Mouse (Mus musculus) embryonic facial prominence, embryonic 12.5 days (tissue): Measurements from ENCODE around the gene Atp5d. TPM values are rescaled to one million over a fixed set of nuclear protein-coding genes. Genes with fewer than 3 reads are reported as not detected.

Source experiments
- ATAC-seq: fragments of 200-750 bp; cut with Nextera tagmentation; 2 replicates; pipeline ENCODE4 v1.8.0; 2017; ENCODE audit not compliant: insufficient number of reproducible peaks, insufficient read depth, low FRiP score, low TSS enrichment
- H3K27ac ChIP-seq: fragments of 300-500 bp; sonication (generic); 2 replicates; pipeline ENCODE4 v1.5.1; 2016; ENCODE audit warnings: mild to moderate bottlenecking
- H3K27me3 ChIP-seq: fragments of 300-500 bp; sonication (generic); 2 replicates; pipeline ENCODE4 v1.6.1; 2016; ENCODE audit warnings: mild to moderate bottlenecking, moderate library complexity
- H3K36me3 ChIP-seq: fragments of 300-500 bp; sonication (generic); 2 replicates; pipeline ENCODE4 v1.6.1; 2016; ENCODE audit warnings: mild to moderate bottlenecking
- H3K4me1 ChIP-seq: fragments of 300-500 bp; sonication (generic); 2 replicates; pipeline ENCODE4 v1.6.1; 2016
- H3K4me2 ChIP-seq: fragments of 300-500 bp; sonication (generic); replicated peaks from 2 replicates; pipeline ENCODE4 v1.6.1; 2016; ENCODE audit warnings: mild to moderate bottlenecking, moderate library complexity
- H3K4me3 ChIP-seq: fragments of 300-500 bp; sonication (generic); 2 replicates; pipeline ENCODE4 v1.5.1; 2016; ENCODE audit warnings: mild to moderate bottlenecking
- H3K9ac ChIP-seq: fragments of 300-500 bp; sonication (generic); 2 replicates; pipeline ENCODE4 v1.6.1; 2016; ENCODE audit warnings: mild to moderate bottlenecking, moderate library complexity
- H3K9me3 ChIP-seq: fragments of 300-500 bp; sonication (generic); 2 replicates; pipeline ENCODE4 v1.6.1; 2016; ENCODE audit warnings: mild to moderate bottlenecking, moderate library complexity
- WGBS: fragments of 180-500 bp; shearing (Covaris S2); methylation state at CpG from one replicate; pipeline ENCODE4 v1.1.7; 2016; 5-methylcytosine and 5-hydroxymethylcytosine counted together
- polyA plus RNA-seq: library from polyadenylated mRNA; unstranded; fragments of >200 nt; fragmentation: Nextera tagmentation; extraction: Ambion mirVana; gene quantifications from 2 replicates; pipeline ENCODE4 v1.2.1, GENCODE M21; 2016

The Atp5d gene
- polyA plus RNA-seq, 1 experiment from 2014 or later = 457 TPM

- no peak overlapping the region for H3K9ac ChIP-seq
- H3K27me3 ChIP-seq = no peaks in the 10 kb centered on the region
- H3K36me3 ChIP-seq = no peaks in the 10 kb centered on the region
- H3K4me1 ChIP-seq = peaks cover 16% of the 10 kb centered on the region
- no peak for ATAC-seq
- H3K4me3 ChIP-seq = no peak overlapping the region
- H3K9me3 ChIP-seq = no peaks in the 10 kb centered on the region
- peak overlapping the region; percentile 54; the same call in 1 of the 2 replicates for H3K27ac ChIP-seq
- peak overlapping the region; percentile 88 for H3K4me2 ChIP-seq
- WGBS = 80% methylated on average over 2 of the region's 2 CpGs
These were observed 35.4 kb upstream of the Atp5d start for GRCm38 (mm10) chr10:80103032-80103431.

- Histone ChIP-seq H3K9ac (no peak overlapping the region), H3K27ac (no peak overlapping the region), H3K9me3 (no peaks in the 10 kb centered on the region), H3K36me3 (no peaks in the 10 kb centered on the region), H3K4me1 (peaks cover 16% of the 10 kb centered on the region), H3K4me3 (no peak overlapping the region), H3K27me3 (no peaks in the 10 kb centered on the region), H3K4me2 (no peak overlapping the region)
- 74% methylated on average over 3 of the region's 3 CpGs for WGBS
- no peak for ATAC-seq
These were observed 34.3 kb upstream of the Atp5d start for GRCm38 (mm10) chr10:80104181-80104580.

- Histone ChIP-seq H3K9ac (peak within 1 kb of the TSS; percentile 19; the same call in 1 of the 2 replicates), H3K4me3 (no peak within 1 kb of the TSS), H3K4me2 (no peak within 1 kb of the TSS), H3K27me3 (no peaks in the 10 kb centered on the region), H3K9me3 (no peaks in the 10 kb centered on the region), H3K27ac (0 out of 2 replicates have a peak within 1 kb of the TSS, but pooled peaks have one; percentile 30), H3K4me1 (peaks cover 14% of the 10 kb centered on the region), H3K36me3 (no peaks in the 10 kb centered on the region)
- no peak for ATAC-seq
- 62% methylated on average over 5 of the region's 5 CpGs for WGBS
These were observed 33.0 kb upstream of the Atp5d start, which contains the start of gene Sbno2 for GRCm38 (mm10) chr10:80105460-80105859. Gene Sbno2 (minus strand): TSS chr10:80105571.

- Histone ChIP-seq H3K27ac (0 out of 2 replicates have a peak overlapping the region, but pooled peaks have one; percentile 30), H3K4me1 (peaks cover 13% of the 10 kb centered on the region), H3K9me3 (no peaks in the 10 kb centered on the region), H3K4me2 (no peak overlapping the region), H3K9ac (peak overlapping the region; percentile 19; the same call in 1 of the 2 replicates), H3K36me3 (no peaks in the 10 kb centered on the region), H3K27me3 (no peaks in the 10 kb centered on the region), H3K4me3 (no peak overlapping the region)
- ATAC-seq = no peak
- 63% methylated on average over 5 of the region's 5 CpGs for WGBS
These were observed 32.5 kb upstream of the Atp5d start for GRCm38 (mm10) chr10:80105926-80106325.

- no peak overlapping the region for H3K4me2 ChIP-seq
- H3K27ac ChIP-seq = no peak overlapping the region
- no peak for ATAC-seq
- H3K4me3 ChIP-seq = no peak overlapping the region
- H3K9me3 ChIP-seq = no peaks in the 10 kb centered on the region
- no peaks in the 10 kb centered on the region for H3K36me3 ChIP-seq
- H3K27me3 ChIP-seq = no peaks in the 10 kb centered on the region
- WGBS = 61% methylated on average over 6 of the region's 6 CpGs
- H3K9ac ChIP-seq = no peak overlapping the region
- 0 out of 2 replicates have a peak, but pooled peaks cover 3% of the 10 kb centered on the region for H3K4me1 ChIP-seq
These were observed 30.8 kb upstream of the Atp5d start for GRCm38 (mm10) chr10:80107678-80108077.

- peak; percentile 68 for ATAC-seq
These were observed 23.8 kb upstream of the Atp5d start for GRCm38 (mm10) chr10:80114341-80115284.

GRCm38 (mm10) chr10:80115290-80115943 is 23.0 kb upstream of the Atp5d start, which contains the start of gene Stk11:
Gene Stk11 (plus strand): TSS chr10:80115803.
- Histone ChIP-seq H3K4me2 (peak within 1 kb of the TSS; percentile 92), H3K36me3 (peaks cover 25% of the 10 kb centered on the region), H3K4me3 (peak within 1 kb of the TSS; percentile 67), H3K27me3 (no peaks in the 10 kb centered on the region), H3K9me3 (no peaks in the 10 kb centered on the region), H3K27ac (peak within 1 kb of the TSS; percentile 83), H3K4me1 (peaks cover 33% of the 10 kb centered on the region), H3K9ac (peak within 1 kb of the TSS; percentile 86)
- ATAC-seq = peak; percentile 98
- WGBS = under 1% methylated on average over 70 of the region's 70 CpGs

More at GRCm38 (mm10) chr10:80114341-80115284, 23.8 kb upstream of the Atp5d start:
- H3K4me1 ChIP-seq = peaks cover 31% of the 10 kb centered on the region
- peaks cover 18% of the 10 kb centered on the region for H3K36me3 ChIP-seq
- no peaks in the 10 kb centered on the region for H3K27me3 ChIP-seq
- no peaks in the 10 kb centered on the region for H3K9me3 ChIP-seq
- peak overlapping the region; percentile 86 for H3K9ac ChIP-seq
- peak overlapping the region; percentile 67 for H3K4me3 ChIP-seq
- H3K27ac ChIP-seq = peak overlapping the region; percentile 59
- H3K4me2 ChIP-seq = peak overlapping the region; percentile 92
- WGBS = 2% methylated on average over 27 of the region's 27 CpGs

- H3K9me3 ChIP-seq = no peaks in the 10 kb centered on the region
- peak overlapping the region; percentile 86 for H3K9ac ChIP-seq
- H3K4me1 ChIP-seq = peaks cover 33% of the 10 kb centered on the region
- H3K27ac ChIP-seq = peak overlapping the region; percentile 83
- H3K27me3 ChIP-seq = no peaks in the 10 kb centered on the region
- WGBS = under 1% methylated on average over 63 of the region's 63 CpGs
- H3K4me3 ChIP-seq = peak overlapping the region; percentile 67
- no peak for ATAC-seq
- H3K36me3 ChIP-seq = peaks cover 30% of the 10 kb centered on the region
- H3K4me2 ChIP-seq = peak overlapping the region; percentile 92
These were observed 22.5 kb upstream of the Atp5d start for GRCm38 (mm10) chr10:80115944-80116335.

GRCm38 (mm10) chr10:80116563-80116926 is 21.9 kb upstream of the Atp5d start:
- no peaks in the 10 kb centered on the region for H3K9me3 ChIP-seq
- H3K27me3 ChIP-seq = no peaks in the 10 kb centered on the region
- H3K36me3 ChIP-seq = peaks cover 35% of the 10 kb centered on the region
- H3K9ac ChIP-seq = peak overlapping the region; percentile 86
- WGBS = under 1% methylated on average over 27 of the region's 27 CpGs
- ATAC-seq = no peak
- H3K27ac ChIP-seq = peak overlapping the region; percentile 54
- H3K4me3 ChIP-seq = peak overlapping the region; percentile 67
- peaks cover 33% of the 10 kb centered on the region for H3K4me1 ChIP-seq
- H3K4me2 ChIP-seq = peak overlapping the region; percentile 92

- WGBS = 4% methylated on average over 30 of the region's 30 CpGs
- Histone ChIP-seq H3K4me1 (peaks cover 33% of the 10 kb centered on the region), H3K4me2 (peak overlapping the region; percentile 92), H3K4me3 (peak overlapping the region; percentile 67), H3K27ac (peak overlapping the region; percentile 54), H3K9ac (peak overlapping the region; percentile 86), H3K27me3 (no peaks in the 10 kb centered on the region), H3K9me3 (no peaks in the 10 kb centered on the region), H3K36me3 (peaks cover 41% of the 10 kb centered on the region)
- ATAC-seq = no peak
These were observed 21.3 kb upstream of the Atp5d start for GRCm38 (mm10) chr10:80116927-80117691.

GRCm38 (mm10) chr10:80117736-80118135 is 20.7 kb upstream of the Atp5d start:
- Histone ChIP-seq H3K4me3 (peak overlapping the region; percentile 67), H3K36me3 (peaks cover 42% of the 10 kb centered on the region), H3K27ac (no peak overlapping the region), H3K9me3 (no peaks in the 10 kb centered on the region), H3K9ac (peak overlapping the region; percentile 86), H3K4me1 (peaks cover 33% of the 10 kb centered on the region), H3K27me3 (no peaks in the 10 kb centered on the region), H3K4me2 (peak overlapping the region; percentile 92)
- 43% methylated on average over 1 of the region's 1 CpGs for WGBS
- no peak for ATAC-seq
